Mouse (Mus musculus): ENCODE measurements around the gene Copz1.
A peak's percentile ranks its signal among the peaks of the same experiment; 100 is the strongest.

GRCm38 (mm10) chr15:103248401-103249313, 23.9 kb upstream of the Copz1 start:
- TF ChIP-seq CTCF (conservative IDR thresholded peaks at IDR 0.05 in 1 of 2, IDR thresholded peaks at IDR 0.05 in 1 of 2; ENCODE audit: low read depth in 2 of 2, low read length in 2 of 2): no peak
- TF ChIP-seq SMC3 (IDR thresholded peaks at IDR 0.05; ENCODE audit: low read depth, low read length): no peak
- peak; percentile 31; the same call in 1 of the 2 replicates for TF ChIP-seq CHD2 (IDR thresholded peaks at IDR 0.05; ENCODE audit: low read length)
- peak; percentile 52 for TF ChIP-seq POLR2A (IDR thresholded peaks at IDR 0.05; ENCODE audit: low read depth, low read length)
- TF ChIP-seq GABPA (IDR thresholded peaks at IDR 0.05; ENCODE audit: insufficient replicate concordance, low read depth, low read length): no peak
- TF ChIP-seq MAFK (IDR thresholded peaks at IDR 0.05; ENCODE audit: insufficient replicate concordance, low read length): no peak
- TF ChIP-seq USF1 (IDR thresholded peaks at IDR 0.05; ENCODE audit: low read depth, low read length): no peak
- TF ChIP-seq ZKSCAN1 (IDR thresholded peaks at IDR 0.05; ENCODE audit: borderline replicate concordance, low read depth, low read length): no peak
- no peak for TF ChIP-seq ZC3H11A (IDR thresholded peaks at IDR 0.05; ENCODE audit: low read depth, low read length)
- no peak for TF ChIP-seq EP300 (IDR thresholded peaks at IDR 0.05; ENCODE audit: low read length)
- TF ChIP-seq MAZ (IDR thresholded peaks at IDR 0.05; ENCODE audit: low read depth, low read length): no peak; the same call in 1 of the 2 replicates
- TF ChIP-seq NRF1 (IDR thresholded peaks at IDR 0.05; ENCODE audit: low read depth, low read length): no peak
- no peak for TF ChIP-seq ETS1 (conservative IDR thresholded peaks at IDR 0.05; ENCODE audit: low read depth, low read length)
